Mouse (Mus musculus) ES-E14 (cell line): ENCODE data around the gene Sacm1l.

ENCODE experiments used
- CHD2 ChIP-seq: IDR thresholded peaks from 2 replicates; pipeline ENCODE4 v1.6.1; 2014; ENCODE audit warnings: mild to moderate bottlenecking, low read depth, low read length, inconsistent platforms
- HCFC1 ChIP-seq: IDR thresholded peaks from 2 replicates; pipeline ENCODE4 v1.6.1; 2012; ENCODE audit warnings: low read length, inconsistent platforms, borderline replicate concordance; ENCODE audit not compliant: insufficient read depth
- ZC3H11A ChIP-seq: IDR thresholded peaks from 2 replicates; pipeline ENCODE4 v1.6.1; 2012; ENCODE audit warnings: low read depth, mild to moderate bottlenecking, inconsistent platforms, low read length, borderline replicate concordance
- ZNF384 ChIP-seq: IDR thresholded peaks from 2 replicates; pipeline ENCODE4 v1.6.1; 2012; ENCODE audit warnings: low read depth, low read length, inconsistent platforms

- no peak for TF ChIP-seq ZC3H11A
- no peak for TF ChIP-seq CHD2
- TF ChIP-seq ZNF384, result no peak
- no peak for TF ChIP-seq HCFC1
Measured at GRCm38 (mm10) chr9:123485561-123485960, 44.0 kb upstream of the Sacm1l start.
